Mouse (Mus musculus): Measurements from ENCODE around the gene Syt10.
"Not testable (repeated sequence)": the region's sequence is repeated elsewhere in the genome, so short reads cannot be mapped to it uniquely, and the experiment has no call there.

Syt10 gene

DNA sequence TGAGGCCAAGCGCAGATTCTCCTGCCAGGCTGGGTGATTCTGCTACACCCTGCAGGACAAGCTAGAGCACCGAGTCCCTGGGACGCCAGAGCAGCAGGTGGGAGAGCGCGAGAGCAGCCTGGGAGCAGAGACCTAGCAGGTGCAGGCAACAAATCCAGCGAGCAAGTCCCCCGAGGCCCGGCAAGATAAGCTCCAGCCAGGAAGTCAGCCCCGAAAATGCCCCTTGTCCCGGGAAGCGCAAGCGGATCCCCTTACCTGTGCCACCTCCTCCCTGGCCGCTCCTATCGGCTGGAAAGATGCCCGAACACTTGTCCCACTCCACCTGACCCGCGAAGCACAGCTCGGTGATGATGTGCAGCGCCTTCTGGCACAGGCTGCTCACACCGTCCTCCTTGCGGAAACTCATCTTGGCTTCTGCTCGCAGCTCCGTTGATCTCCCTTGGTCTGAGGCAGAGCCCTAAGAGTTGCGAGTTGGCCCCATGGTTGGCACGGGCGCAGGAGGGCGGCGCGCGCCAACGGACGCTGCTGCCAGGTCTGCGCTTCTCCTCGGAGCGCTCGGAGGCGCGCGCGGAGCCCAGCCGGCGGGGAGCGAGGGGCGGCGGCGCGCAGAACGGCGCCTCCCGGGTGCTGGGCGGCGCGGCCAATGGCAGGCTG, at the start of gene Syt10:
Syt10 (minus strand) TSS at position 497 of the 654 bp plus-strand sequence.
- peak in 1 of 2 experiments; percentile 6 for DNase-seq

DNA sequence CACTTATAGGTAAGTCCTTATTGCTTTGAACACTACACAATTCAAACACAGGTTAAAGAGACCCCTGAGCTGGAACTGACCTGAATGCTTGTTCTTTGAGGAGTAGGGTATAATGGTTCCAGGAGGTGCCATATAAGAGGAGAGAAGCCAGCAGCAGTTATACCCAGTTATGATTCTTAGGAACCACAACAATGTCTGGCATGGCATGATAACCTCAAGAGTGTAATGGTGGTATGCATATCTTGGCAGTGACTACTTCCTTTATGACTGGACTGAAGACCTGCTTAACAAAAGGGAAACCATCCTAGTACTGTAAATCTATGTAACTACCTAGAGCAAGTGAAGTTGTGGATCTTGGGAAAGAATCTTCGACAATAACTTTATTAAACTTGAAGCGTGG, 42.1 kb upstream of the Syt10 start:
- DNase-seq = no peak

DNA sequence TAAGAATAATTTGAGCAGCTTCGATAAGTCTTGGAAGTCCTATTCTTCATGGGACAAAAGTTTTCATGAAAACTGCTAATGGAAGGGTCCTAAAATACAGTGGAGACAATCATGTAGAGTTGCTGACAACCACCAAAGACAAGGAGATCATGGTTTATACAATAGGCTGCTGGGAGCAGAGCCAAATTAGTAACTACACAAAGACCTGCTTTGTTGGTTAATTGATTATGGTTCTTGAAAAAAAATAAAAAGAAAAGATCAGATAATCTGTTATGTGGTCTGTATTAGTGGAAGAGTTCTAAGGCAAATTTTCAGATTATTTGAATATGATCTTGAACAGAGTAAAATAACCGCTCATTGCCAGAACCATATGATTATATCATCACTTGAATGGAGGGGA, 37.3 kb upstream of the Syt10 start:
- DNase-seq = no peak

DNA sequence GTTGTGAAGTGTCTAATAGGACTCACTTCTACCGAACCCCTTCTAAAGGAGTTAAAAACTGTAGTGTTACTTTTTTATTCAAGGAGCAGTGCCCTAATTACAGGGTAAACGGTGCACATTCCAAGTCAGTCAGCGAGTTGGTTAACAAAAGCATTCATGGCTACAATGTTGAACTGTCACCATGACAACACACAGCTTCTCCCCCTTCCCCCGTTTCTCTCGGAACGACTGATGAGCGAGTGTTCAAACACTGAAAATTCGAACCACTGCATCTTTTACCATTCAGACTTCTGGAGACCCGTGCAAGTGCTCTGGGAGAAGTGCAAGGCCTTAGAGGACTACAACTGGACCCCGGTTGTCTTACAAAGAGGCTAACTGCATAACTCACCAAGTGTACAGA, 25.6 kb downstream of the Syt10 start:
- no peak for DNase-seq

DNA sequence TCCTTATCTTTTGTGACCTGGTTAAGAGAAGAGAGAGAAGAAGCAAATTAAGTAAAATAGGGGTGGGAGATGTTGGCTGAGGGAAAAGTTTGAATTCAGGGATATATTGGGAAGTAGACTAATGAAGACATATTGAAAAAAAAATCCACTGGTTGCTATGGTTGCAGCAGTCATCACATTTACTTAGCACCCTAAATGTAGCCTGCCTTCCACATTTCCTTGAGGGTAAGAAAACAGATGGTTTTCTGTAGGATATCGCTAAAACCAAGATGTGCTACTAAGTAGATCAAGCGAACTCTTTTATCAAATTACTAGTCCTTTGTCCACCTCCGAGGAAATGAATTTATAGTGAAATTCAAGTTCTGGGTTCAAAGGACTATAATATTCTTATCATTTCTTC, 37.2 kb downstream of the Syt10 start:
- no peak for DNase-seq

DNA sequence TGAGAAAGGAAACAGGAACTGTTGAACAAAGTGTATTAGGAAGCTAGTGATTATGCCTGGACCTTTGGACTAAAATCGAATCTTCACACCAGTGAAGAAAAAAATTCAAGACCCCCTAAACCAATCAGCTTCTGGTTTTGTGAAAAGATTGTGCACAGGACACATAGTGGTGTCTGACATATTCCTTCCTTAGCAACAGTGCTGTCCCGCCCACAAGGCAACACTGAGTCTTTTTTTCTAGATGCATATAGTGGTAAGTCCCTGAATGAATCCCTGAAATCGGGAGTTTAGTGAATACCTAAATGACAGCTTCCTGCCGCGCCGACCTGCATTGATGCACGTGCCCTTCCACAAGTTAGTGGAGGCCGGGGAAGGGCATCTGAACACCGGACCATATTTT, 61.7 kb downstream of the Syt10 start:
- no peak for DNase-seq

DNA sequence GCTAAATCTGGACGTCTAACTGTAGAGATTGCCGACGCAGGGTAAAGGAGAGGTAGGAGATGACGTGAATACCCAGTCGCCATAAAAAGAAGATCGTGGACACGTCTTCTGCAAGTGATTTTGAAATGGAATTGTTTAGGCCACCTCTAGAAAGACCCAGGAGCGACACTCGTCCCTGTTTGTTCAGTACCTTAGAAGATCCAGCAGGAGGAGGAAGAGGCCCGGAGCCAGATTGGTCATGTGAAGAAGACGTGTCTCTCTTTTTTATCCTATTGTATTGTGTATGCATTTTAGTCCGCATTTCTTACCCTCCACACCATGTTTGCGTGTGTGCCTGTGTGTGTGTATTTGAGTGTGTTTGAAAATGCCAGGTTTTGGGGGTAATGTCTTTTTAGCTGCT, 75.6 kb downstream of the Syt10 start:
- DNase-seq = not testable (repeated sequence)

DNA sequence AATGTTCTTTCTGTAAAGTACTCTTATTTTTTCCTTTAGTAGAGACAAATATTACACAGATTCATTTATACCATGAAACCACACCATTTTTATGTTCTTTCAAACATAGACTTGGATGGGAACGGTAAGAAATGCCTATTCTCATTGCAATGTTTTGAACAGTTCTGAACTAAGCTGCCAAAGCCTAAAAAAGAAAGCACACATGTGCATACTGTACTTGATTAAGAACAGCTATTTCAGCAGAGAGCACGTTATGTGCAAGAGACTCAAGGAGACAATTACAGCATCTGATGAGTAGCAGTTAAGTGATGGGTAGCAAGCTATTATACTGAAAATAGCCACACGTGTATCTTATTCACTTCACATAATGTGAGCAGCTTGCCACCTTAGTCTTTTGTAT, 108.0 kb downstream of the Syt10 start:
- DNase-seq = no peak

All from kidney, postnatal 36 days (tissue).